Comparison of ENCODE assay signal across 8 mouse cellular contexts in the genomic region with DNA sequence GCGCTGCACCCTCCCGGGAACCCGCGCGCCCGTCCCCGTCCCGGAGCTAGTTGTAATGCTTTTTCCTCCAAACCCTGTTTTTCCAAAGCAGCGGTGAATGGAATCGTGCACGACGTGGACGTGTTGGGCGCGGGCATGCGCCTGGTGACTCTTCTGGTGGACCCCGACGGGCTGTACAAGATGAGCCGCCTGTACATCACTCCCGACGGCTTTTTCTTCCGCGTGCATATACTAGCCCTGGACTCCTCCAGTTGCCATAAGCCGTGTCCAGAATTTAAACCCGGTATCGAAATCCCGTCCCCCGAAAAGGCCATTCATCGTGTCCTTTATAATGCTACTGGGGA. TPM values are rescaled to one million over a fixed set of nuclear protein-coding genes. Genes with fewer than 3 reads are reported as not detected.
A peak's percentile ranks its signal among the peaks of the same experiment; 100 is the strongest.
DNase-seq lines count a peak whose midpoint lies in the region; ATAC-seq and TF ChIP-seq lines count a peak whose summit lies in the region.

No protein-coding gene starts in this region.

- H3K9ac ChIP-seq in heart, embryonic 16.5 days (ENCODE audit: low read length), result peak overlapping the region; percentile 79
- H3K9ac ChIP-seq in hindbrain, postnatal 0 days (replicated peaks; ENCODE audit: low read length), result peak overlapping the region; percentile 58
- peak overlapping the region; percentile 75 for H3K9ac ChIP-seq in midbrain, embryonic 13.5 days (replicated peaks)

- peak overlapping the region; percentile 77 for H3K4me3 ChIP-seq in heart, embryonic 16.5 days (ENCODE audit: low read length)
- H3K4me3 ChIP-seq in bone marrow macrophage, adult 2 months (ENCODE audit: insufficient read depth, low read length), result peak overlapping the region; percentile 98
- H3K4me3 ChIP-seq in hindbrain, postnatal 0 days (ENCODE audit: low read length), result peak overlapping the region; percentile 63
- H3K4me3 ChIP-seq in midbrain, embryonic 13.5 days (replicated peaks), result peak overlapping the region; percentile 63

- peak overlapping the region; percentile 98 for H3K4me2 ChIP-seq in heart, embryonic 16.5 days (ENCODE audit: low read depth, low read length)
- H3K4me2 ChIP-seq in hindbrain, postnatal 0 days (ENCODE audit: low read depth, low read length), result peak overlapping the region; percentile 97
- H3K4me2 ChIP-seq in midbrain, embryonic 13.5 days (replicated peaks), result peak overlapping the region; percentile 74

- ATAC-seq in heart, embryonic 16.5 days (replicated peaks; ENCODE audit: extremely low read depth, insufficient read depth, low FRiP score), result peak; percentile 58
- ATAC-seq in hindbrain, postnatal 0 days, result peak; percentile 72
- ATAC-seq in midbrain, embryonic 13.5 days, result peak; percentile 69

- TF ChIP-seq CTCF in bone marrow macrophage, adult 2 months (IDR thresholded peaks at IDR 0.05; ENCODE audit: low read depth, low read length), result no peak
- TF ChIP-seq CTCF in hindbrain, postnatal 0 days (IDR thresholded peaks at IDR 0.05; ENCODE audit: low read depth), result no peak

- H3K36me3 ChIP-seq in heart, embryonic 16.5 days (ENCODE audit: control insufficient read depth, insufficient read depth), result no peaks in the 10 kb centered on the region
- H3K36me3 ChIP-seq in hindbrain, postnatal 0 days (ENCODE audit: insufficient read depth, low read length), result no peaks in the 10 kb centered on the region
- H3K36me3 ChIP-seq in midbrain, embryonic 13.5 days, result no peaks in the 10 kb centered on the region

- 4% methylated on average over 29 of the region's 29 CpGs for WGBS in heart, embryonic 16.5 days
- 3% methylated on average over 29 of the region's 29 CpGs for WGBS in hindbrain, postnatal 0 days
- WGBS in midbrain, embryonic 13.5 days, result 5% methylated on average over 29 of the region's 29 CpGs

- no peak for DNase-seq in heart, postnatal 4 days
- no peak for DNase-seq in hindbrain, postnatal 0 days (ENCODE audit: low spot score)
- DNase-seq in adrenal gland, adult 2 months, result no peak
- no peak for DNase-seq in adrenal gland, adult (ENCODE audit: inconsistent age in 2 of 2, low spot score in 1 of 2)
- no peak for DNase-seq in adrenal gland, adult 8-10 months

- no peaks in the 10 kb centered on the region for H3K27me3 ChIP-seq in heart, embryonic 16.5 days (ENCODE audit: control insufficient read depth, insufficient read depth, low read length)
- H3K27me3 ChIP-seq in hindbrain, postnatal 0 days (ENCODE audit: insufficient read depth, low read length), result no peaks in the 10 kb centered on the region
- no peaks in the 10 kb centered on the region for H3K27me3 ChIP-seq in midbrain, embryonic 13.5 days

- peaks cover 21% of the 10 kb centered on the region for H3K4me1 ChIP-seq in heart, embryonic 16.5 days (ENCODE audit: control insufficient read depth, insufficient read depth, low read length)
- peaks cover 9% of the 10 kb centered on the region for H3K4me1 ChIP-seq in bone marrow macrophage, adult 2 months (ENCODE audit: control insufficient read depth, insufficient read depth, low read length)
- H3K4me1 ChIP-seq in hindbrain, postnatal 0 days (ENCODE audit: insufficient read depth, low read length), result peaks cover 8% of the 10 kb centered on the region; the same call in 1 of the 2 replicates
- peaks cover 51% of the 10 kb centered on the region for H3K4me1 ChIP-seq in midbrain, embryonic 13.5 days (replicated peaks)

- no peaks in the 10 kb centered on the region for H3K9me3 ChIP-seq in heart, embryonic 16.5 days (replicated peaks; ENCODE audit: control insufficient read depth, low read length)
- H3K9me3 ChIP-seq in hindbrain, postnatal 0 days (ENCODE audit: low read length), result no peaks in the 10 kb centered on the region
- no peaks in the 10 kb centered on the region for H3K9me3 ChIP-seq in midbrain, embryonic 13.5 days

- no peak for TF ChIP-seq POLR2A in bone marrow macrophage, adult 2 months (IDR thresholded peaks at IDR 0.05; ENCODE audit: borderline replicate concordance, low read depth, low read length)

- peak overlapping the region; percentile 80 for H3K27ac ChIP-seq in heart, embryonic 16.5 days (ENCODE audit: low read length)
- H3K27ac ChIP-seq in bone marrow macrophage, adult 2 months (ENCODE audit: insufficient read depth, low read depth, low read length), result peak overlapping the region; percentile 34
- H3K27ac ChIP-seq in hindbrain, postnatal 0 days, result peak overlapping the region; percentile 86
- peak overlapping the region; percentile 74 for H3K27ac ChIP-seq in midbrain, embryonic 13.5 days

RNA-seq across cellular contexts. Expression of a gene that starts 2.8 kb away (rescaled TPM):
- 1.6 and 3.7 TPM in 2 replicates for polyA plus RNA-seq in heart, embryonic 16.5 days (2015; fragmentation: Nextera tagmentation; extraction: Ambion mirVana)
- 1 to 10 TPM; 3.7 to 4.0 TPM for total RNA-seq in heart, postnatal 4 days (2021)
- not detected in 2 replicates for polyA plus RNA-seq in bone marrow macrophage, adult 2 months (2012; ENCODE audit: insufficient read depth, insufficient read length, missing spikeins)
- 6.8 and 9.7 TPM in 2 replicates for total RNA-seq in hindbrain, postnatal 0 days (2014; rRNA removed)
- 10.6 and 12.0 TPM in 2 replicates for polyA plus RNA-seq in hindbrain, postnatal 0 days (2015; fragmentation: Nextera tagmentation; extraction: Ambion mirVana)
- polyA plus RNA-seq in midbrain, embryonic 13.5 days (2015; fragmentation: Nextera tagmentation; extraction: Ambion mirVana), result 4.6 and 5.6 TPM in 2 replicates
- total RNA-seq in adrenal gland, adult 2 months (2021), result 1 to 10 TPM; 2.7 to 3.1 TPM
- 2.0 and 4.8 TPM in 2 replicates for polyA plus RNA-seq in adrenal gland, adult 2 months (2012; rRNA removed)
- 1 to 10 TPM; 2.2 to 3.7 (median 3.0) TPM for total RNA-seq in adrenal gland, adult 8-10 months (2022)

RNA-seq across cellular contexts. Expression of a gene that starts 28.9 kb away (rescaled TPM):
- polyA plus RNA-seq in heart, embryonic 16.5 days (2015; fragmentation: Nextera tagmentation; extraction: Ambion mirVana), result 235 and 294 TPM in 2 replicates
- total RNA-seq in heart, postnatal 4 days (2021), result 100 to 1,000 TPM; 179 to 190 TPM
- polyA plus RNA-seq in bone marrow macrophage, adult 2 months (2012; ENCODE audit: insufficient read depth, insufficient read length, missing spikeins), result 72.2 and 79.5 TPM in 2 replicates
- 85.8 and 94.4 TPM in 2 replicates for total RNA-seq in hindbrain, postnatal 0 days (2014; rRNA removed)
- 106 and 111 TPM in 2 replicates for polyA plus RNA-seq in hindbrain, postnatal 0 days (2015; fragmentation: Nextera tagmentation; extraction: Ambion mirVana)
- 288 and 305 TPM in 2 replicates for polyA plus RNA-seq in midbrain, embryonic 13.5 days (2015; fragmentation: Nextera tagmentation; extraction: Ambion mirVana)
- total RNA-seq in adrenal gland, adult 2 months (2021), result 10 to 100 TPM; 33.6 to 34.8 TPM
- polyA plus RNA-seq in adrenal gland, adult 2 months (2012; rRNA removed), result 6.5 and 7.0 TPM in 2 replicates
- 10 to 100 TPM; 20.7 to 37.7 (median 28.8) TPM for total RNA-seq in adrenal gland, adult 8-10 months (2022)

Comparison
In these comparisons a context has a peak if more than half of its experiments do, and no peak if none do; other contexts are left out.
1. H3K27ac ChIP-seq: peak in every context shown above with its lines; median percentile 86 in hindbrain, postnatal 0 days; 80 in heart, embryonic 16.5 days; 74 in midbrain, embryonic 13.5 days; 34 in bone marrow macrophage, adult 2 months.